Mouse (Mus musculus): ENCODE measurements at regions not wholly inside any gene's neighbourhood (a gene's known extent, or its start where the extent isn't known, plus 50 kb on each side); places are given as distances from the start of the nearest gene placed in this dataset.

GRCm38 (mm10) chr10:56453578-56454069, 76.5 kb downstream of the Gja1 start:
- DNase-seq (ENCODE audit: low spot score in 2 of 2), result no peak

DNA sequence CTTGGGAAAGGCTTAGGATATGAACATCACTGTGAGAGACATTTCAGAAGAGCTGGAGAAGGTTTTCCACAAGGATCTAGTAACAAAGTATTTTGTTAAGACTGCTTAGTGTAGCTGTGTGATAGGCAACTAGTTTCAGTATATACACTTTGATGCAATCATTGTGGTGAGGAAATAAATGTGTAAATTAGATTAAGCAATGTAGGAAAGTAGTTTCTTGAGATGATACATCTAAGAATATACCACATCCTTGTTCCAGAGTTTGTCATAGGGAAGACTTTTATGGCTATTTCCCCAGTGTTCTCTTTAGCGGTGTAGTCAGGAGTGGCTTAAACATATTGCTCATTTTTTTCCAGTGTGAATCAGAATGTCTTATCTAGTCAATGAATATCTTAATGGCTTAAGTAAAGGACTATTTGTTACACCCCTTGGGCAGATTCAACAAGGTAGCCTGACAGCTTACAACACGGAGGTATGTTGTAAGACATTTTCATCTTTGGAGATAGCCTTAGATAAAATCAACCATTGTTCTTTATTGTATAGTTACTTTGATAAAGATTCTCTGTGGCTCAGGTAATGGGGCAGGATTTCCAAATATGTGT, 78.8 kb downstream of the Gja1 start:
- DNase-seq (ENCODE audit: low spot score in 2 of 2), result no peak

- DNase-seq (ENCODE audit: low spot score in 2 of 2), result no peak
Measured at GRCm38 (mm10) chr10:56468537-56468936, 91.4 kb downstream of the Gja1 start.

DNA sequence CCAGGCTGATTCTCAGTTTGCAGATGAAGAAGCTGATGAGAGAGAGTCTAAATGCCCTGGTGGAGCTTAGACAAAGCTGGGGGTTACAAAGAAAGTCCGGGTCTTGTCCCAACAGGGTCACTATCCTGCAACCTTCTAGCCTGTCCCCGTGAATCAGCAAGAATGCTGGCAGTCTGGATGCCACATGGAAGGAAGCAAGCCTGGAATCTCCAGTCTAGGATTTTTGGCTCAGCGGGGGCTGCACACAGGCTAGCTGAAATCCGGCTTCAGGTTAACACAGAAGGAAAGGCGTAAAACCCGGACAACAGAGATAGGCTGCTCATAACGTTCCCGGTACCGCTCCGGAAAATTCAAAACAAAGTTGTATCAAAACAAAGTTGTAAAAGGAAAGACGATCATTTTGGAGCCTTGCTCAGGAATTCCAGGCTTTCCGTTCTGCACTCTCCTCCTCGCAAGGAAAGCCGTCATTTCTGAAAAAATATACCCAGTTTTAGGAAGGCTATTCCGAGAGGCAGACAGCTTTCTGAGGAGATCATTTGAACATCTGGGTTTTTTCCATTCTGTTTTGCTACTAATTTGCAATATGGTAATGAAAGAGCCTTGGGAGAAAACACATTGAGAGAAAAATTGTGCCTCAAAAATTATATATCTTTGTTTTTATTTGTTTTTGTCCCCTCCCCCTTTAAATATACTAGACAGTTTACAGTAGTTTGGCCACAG, 92.0 kb downstream of the Gja1 start:
- DNase-seq (ENCODE audit: low spot score in 2 of 2), result no peak

DNA sequence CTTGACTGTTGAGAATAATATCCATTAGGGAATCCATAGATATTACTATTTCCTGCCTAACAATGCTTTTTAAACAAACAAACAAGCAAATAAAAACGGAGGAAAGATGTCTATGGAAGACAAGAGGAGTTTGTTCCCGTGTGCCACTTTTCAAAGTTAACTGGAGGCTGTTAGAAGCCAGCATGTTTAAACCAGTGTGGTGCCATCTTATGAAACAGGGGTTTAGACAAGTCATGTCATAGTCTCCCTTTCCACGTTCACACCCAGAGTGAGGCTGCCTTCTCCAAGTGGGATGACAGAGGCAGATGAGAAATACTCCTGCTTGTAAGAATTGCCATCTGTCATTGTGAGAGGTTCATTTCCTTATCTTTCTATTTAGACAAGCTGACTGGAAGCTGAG, 92.8 kb downstream of the Gja1 start:
- no peak for DNase-seq (ENCODE audit: low spot score in 2 of 2)

GRCm38 (mm10) chr10:56474951-56475350, 97.8 kb downstream of the Gja1 start:
- DNase-seq (ENCODE audit: low spot score in 2 of 2), result no peak

GRCm38 (mm10) chr10:56482156-56482716, 105.1 kb downstream of the Gja1 start:
- DNase-seq (ENCODE audit: low spot score in 2 of 2), result no peak

DNA sequence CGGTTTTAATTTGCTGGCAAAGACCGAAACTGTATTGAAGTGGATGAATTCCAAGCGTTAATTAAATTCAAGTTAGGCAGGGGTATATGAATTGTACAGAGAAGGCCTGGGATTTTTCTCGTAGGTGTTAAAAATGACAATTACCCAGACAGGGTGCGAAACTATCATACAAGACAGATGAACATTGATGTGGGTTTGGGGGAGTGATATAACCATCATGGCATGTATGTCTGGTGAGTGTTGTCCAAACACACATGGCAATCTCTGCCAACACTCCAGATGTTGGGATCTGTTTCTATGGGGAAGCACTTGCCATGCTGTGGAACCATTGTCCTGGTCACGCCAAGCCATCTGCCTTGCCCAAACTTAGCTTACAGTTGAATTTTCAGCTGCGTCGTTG, 107.8 kb downstream of the Gja1 start:
- no peak for DNase-seq (ENCODE audit: low spot score in 2 of 2)

GRCm38 (mm10) chr10:56485746-56486145, 108.6 kb downstream of the Gja1 start:
- no peak for DNase-seq (ENCODE audit: low spot score in 2 of 2)

GRCm38 (mm10) chr10:56486584-56486983, 109.5 kb downstream of the Gja1 start:
- DNase-seq (ENCODE audit: low spot score in 2 of 2), result no peak

GRCm38 (mm10) chr10:56493461-56493860, 116.3 kb downstream of the Gja1 start:
- DNase-seq (ENCODE audit: low spot score in 2 of 2), result no peak

- DNase-seq (ENCODE audit: low spot score in 2 of 2), result no peak
Measured at GRCm38 (mm10) chr10:56495352-56495751, 118.2 kb downstream of the Gja1 start.

DNA sequence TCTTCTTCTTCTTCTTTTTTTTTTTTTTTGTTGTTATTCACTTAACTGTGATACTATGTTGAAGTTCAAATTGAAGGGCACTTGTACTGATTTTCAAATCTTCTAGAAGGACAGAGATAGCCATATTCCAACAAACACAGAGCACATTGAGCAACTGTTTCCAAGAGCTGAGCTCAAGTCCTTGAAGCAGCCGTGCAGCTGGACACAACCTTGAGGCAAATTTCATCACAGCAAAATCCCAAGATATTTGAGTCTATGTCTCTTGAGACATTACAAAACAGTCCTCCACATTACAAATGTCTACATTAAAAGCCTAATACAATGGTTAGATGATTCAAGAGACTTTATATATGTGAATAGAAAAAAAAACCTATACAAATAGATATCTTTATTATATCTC, 141.9 kb downstream of the Gja1 start:
- no peak for DNase-seq (ENCODE audit: low spot score in 2 of 2)

GRCm38 (mm10) chr10:56525791-56526190, 148.7 kb downstream of the Gja1 start:
- no peak for DNase-seq (ENCODE audit: low spot score in 2 of 2)

DNA sequence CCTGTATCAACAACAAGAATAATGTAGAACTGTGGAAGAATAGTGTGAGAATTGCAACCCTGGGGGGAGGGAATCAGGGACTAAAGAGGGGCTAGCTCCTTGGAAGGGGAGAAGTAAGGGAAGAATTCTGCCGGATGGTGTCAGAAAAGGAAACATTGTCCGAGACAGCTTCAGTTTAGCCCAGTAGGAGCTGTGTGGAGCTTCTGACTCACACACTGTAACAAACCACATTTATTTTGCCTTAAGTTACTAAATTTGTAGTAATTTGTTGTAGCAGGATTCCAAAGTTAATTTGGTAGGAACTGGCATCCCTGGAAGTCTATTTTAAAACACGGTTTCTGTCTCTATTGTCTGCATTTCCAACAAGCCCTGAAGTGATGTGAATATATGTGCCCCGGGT, 160.0 kb downstream of the Gja1 start:
- DNase-seq (ENCODE audit: low spot score in 2 of 2), result no peak

DNA sequence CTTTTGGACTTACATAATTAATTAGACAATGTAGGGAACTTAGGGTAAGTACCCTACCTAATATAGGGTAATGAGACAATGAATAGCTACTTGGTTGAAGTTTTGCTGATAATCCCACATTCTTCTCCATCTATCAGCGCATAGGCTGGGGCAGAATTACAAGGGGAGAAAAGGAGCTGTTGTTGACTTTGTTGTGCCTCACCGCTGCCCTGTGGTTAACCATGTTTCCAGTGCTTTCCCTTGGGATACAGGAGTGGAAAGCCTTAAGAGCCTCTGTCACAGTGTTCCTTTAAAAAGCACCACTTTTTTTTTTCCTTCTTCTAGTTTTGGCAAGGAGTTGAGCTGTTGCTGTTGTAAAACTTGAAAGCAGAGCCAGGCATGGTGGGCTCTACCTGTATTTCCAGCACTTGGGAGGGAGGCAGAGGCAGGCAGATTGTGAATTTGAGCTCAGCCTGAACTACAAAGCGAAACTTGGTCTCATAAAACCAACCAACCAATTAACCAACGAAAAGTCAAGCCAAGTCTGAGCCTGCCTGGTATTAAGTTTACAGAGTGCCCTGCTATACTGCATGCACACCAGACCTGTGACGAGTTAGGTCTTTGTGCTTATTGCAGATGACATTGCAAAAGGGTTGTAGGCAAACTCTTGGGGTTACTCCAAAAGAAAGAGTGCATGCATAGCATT, 162.8 kb downstream of the Gja1 start:
- DNase-seq (ENCODE audit: low spot score in 2 of 2), result no peak

- no peak for DNase-seq (ENCODE audit: low spot score in 2 of 2)
Measured at GRCm38 (mm10) chr10:56542106-56542505, 165.0 kb downstream of the Gja1 start.

DNA sequence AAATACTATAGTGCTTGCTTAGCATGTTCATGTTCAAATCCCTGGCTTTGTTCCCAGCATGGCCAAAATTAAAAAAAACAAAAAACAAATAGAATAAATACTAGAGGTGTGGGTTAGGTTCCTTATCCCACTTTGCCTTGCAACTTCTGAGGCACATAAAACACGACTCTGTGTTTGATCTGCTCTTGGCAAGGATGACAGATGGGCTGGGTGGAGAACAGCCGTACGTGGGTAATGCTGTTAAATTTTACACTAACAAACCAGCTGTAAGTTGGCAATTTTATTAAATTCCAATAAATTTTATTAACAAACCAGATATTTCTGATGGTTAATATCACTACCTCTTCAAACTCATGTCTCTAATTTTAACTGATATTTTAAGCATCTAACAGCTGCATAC, 168.9 kb downstream of the Gja1 start:
- no peak for DNase-seq (ENCODE audit: low spot score in 2 of 2)

DNA sequence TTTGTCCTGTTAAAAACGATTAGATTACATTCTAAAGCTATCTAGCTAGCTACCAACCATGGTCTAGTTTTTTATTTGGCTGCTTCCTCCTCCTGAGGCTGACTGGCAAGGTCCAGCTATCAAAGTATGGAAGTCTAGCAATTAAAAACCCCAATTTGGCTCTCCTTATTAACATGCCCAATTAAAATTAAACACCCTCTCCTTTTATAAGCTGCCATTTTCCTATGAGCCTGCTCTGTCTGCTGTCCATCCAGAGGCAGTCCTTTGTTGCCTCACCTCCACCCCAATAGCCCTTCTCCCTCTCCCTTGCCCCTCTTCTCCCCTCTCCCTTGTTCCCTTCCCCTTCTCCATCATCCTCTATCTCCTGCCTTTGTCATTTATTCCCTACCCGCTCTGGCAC, 169.7 kb downstream of the Gja1 start:
- DNase-seq (ENCODE audit: low spot score in 2 of 2), result no peak

DNA sequence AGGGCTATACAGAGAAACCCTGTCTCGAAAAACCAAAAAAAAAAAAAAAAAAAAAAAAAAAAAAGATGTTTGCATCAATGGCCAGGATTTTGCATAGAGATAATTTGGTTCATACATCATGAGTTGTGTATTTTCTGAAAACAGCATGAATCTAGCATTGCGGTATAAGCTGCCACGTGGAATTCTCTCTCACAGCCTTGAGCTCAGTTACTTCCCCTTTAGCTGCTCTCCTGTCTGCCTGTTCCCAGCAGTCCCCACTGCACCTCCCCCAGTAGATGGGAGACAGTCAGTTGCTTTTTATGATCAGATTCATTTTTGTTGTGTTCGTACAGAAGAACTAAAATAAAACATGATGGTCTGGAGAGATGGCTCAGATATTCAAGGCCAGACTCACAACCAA, 170.7 kb downstream of the Gja1 start:
- no peak for DNase-seq (ENCODE audit: low spot score in 2 of 2)

- no peak for DNase-seq (ENCODE audit: low spot score in 2 of 2)
Measured at GRCm38 (mm10) chr10:56566836-56567442, 189.8 kb downstream of the Gja1 start.

GRCm38 (mm10) chr10:56582065-56582464, 204.9 kb downstream of the Gja1 start:
- DNase-seq (ENCODE audit: low spot score in 2 of 2), result no peak

Measured in layer of hippocampus, postnatal 10 days (tissue).